Mouse (Mus musculus) embryonic facial prominence, embryonic 10.5 days (tissue): ENCODE measurements around the gene H1f0. TPM values are rescaled to one million over a fixed set of nuclear protein-coding genes. Genes with fewer than 3 reads are reported as not detected.

Source experiments
- DNase-seq: peaks from one replicate; pipeline ENCODE4 v3.0.0-alpha.2; 2017; ENCODE audit warnings: low spot score
- H3K27ac ChIP-seq: fragments of 300-500 bp; sonication (generic); replicated peaks from 2 replicates; pipeline ENCODE4 v1.5.1; 2016; ENCODE audit warnings: mild to moderate bottlenecking
- H3K27me3 ChIP-seq: fragments of 300-500 bp; sonication (generic); replicated peaks from 2 replicates; pipeline ENCODE4 v1.6.1; 2016; ENCODE audit warnings: low read depth, mild to moderate bottlenecking; ENCODE audit not compliant: poor library complexity, severe bottlenecking
- H3K36me3 ChIP-seq: fragments of 300-500 bp; sonication (generic); replicated peaks from 2 replicates; pipeline ENCODE4 v1.6.1; 2016; ENCODE audit warnings: mild to moderate bottlenecking, moderate library complexity
- H3K4me1 ChIP-seq: fragments of 300-500 bp; sonication (generic); 2 replicates; pipeline ENCODE4 v1.6.1; 2016
- H3K4me3 ChIP-seq: fragments of 300-500 bp; sonication (generic); 2 replicates; pipeline ENCODE4 v1.5.1; 2016; ENCODE audit warnings: mild to moderate bottlenecking, moderate library complexity
- H3K9me3 ChIP-seq: fragments of 300-500 bp; sonication (generic); 2 replicates; pipeline ENCODE4 v1.6.1; 2016; ENCODE audit warnings: mild to moderate bottlenecking
- WGBS: fragments of 180-500 bp; shearing (Covaris S2); methylation state at CpG from one replicate; pipeline ENCODE4 v1.1.7; 2016; 5-methylcytosine and 5-hydroxymethylcytosine counted together
- microRNA-seq: library from miRNA; unstranded; fragments of <30 nt; microRNA quantifications from one replicate; pipeline ENCODE4, GENCODE M21; 2017
- polyA plus RNA-seq: library from polyadenylated mRNA; unstranded; fragments of >200 nt; fragmentation: Nextera tagmentation; extraction: Ambion mirVana; gene quantifications from 2 replicates; pipeline ENCODE4 v1.2.1, GENCODE M21; 2016

Gene H1f0
- polyA plus RNA-seq, 1 experiment from 2014 or later: 392 TPM

- no peak for DNase-seq
- peaks cover 28% of the 10 kb centered on the region for H3K4me1 ChIP-seq
- no peaks in the 10 kb centered on the region for H3K36me3 ChIP-seq
- H3K9me3 ChIP-seq: no peaks in the 10 kb centered on the region
- H3K4me3 ChIP-seq: no peak overlapping the region
- no peaks in the 10 kb centered on the region for H3K27me3 ChIP-seq
- H3K27ac ChIP-seq: no peak overlapping the region
- 76% methylated on average over 3 of the region's 3 CpGs for WGBS
These were observed 39.4 kb downstream of the H1f0 start for GRCm38 (mm10) chr15:79067631-79068030.

- no peak overlapping the region for H3K27ac ChIP-seq
- H3K4me3 ChIP-seq: no peak overlapping the region
- no peaks in the 10 kb centered on the region for H3K27me3 ChIP-seq
- 84% methylated on average over 3 of the region's 3 CpGs for WGBS
- no peaks in the 10 kb centered on the region for H3K36me3 ChIP-seq
- H3K9me3 ChIP-seq: no peaks in the 10 kb centered on the region
- DNase-seq: no peak
- peaks cover 26% of the 10 kb centered on the region for H3K4me1 ChIP-seq
These were observed 40.2 kb downstream of the H1f0 start for GRCm38 (mm10) chr15:79068416-79068815.

DNA sequence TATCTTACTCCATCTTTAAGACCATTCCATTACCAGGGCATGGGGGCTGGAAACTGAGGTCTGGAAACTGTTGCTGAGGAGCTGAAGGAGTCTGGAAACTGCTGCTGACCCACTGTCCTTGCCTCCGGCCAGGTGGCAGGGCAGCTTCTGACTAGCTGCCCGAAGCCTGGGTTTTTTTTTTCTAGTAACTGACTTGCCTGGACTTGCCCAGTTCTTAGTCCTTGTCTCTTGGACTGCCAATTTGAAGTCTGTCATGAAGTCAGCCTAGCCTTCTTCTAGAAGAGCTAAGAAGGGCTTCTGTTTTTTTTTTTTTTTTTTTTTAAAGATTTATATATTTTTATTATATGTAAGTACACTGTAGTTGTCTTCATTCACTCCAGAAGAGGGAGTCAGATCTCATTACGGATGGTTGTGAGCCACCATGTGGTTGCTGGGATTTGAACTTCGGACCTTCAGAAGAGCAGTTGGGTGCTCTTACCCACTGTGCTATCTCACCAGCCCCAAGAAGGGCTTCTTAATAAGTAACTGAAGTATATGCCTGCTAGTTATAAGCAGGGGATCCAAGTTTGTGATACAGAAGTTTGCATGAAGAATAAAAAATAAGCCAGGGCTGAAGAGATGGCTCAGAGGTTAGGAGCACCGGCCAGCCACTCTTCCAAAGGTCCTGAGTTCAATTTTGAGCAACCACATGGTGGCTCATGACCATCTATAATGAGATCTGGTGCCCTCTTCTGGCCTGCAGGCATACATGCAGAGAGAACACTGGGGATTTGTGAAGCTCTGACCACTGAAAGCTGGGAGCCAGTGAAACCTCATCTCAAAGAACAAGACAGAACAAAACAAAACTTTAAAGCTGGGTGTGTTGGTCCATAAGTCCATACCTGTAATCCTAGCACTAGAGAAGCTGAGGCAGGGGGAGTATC is 43.1 kb downstream of the H1f0 start:
- H3K4me1 ChIP-seq: peaks cover 26% of the 10 kb centered on the region
- H3K27me3 ChIP-seq: no peaks in the 10 kb centered on the region
- H3K27ac ChIP-seq: no peak overlapping the region
- 68% methylated on average over 5 of the region's 5 CpGs for WGBS
- DNase-seq: peak; percentile 35
- H3K4me3 ChIP-seq: no peak overlapping the region
- H3K36me3 ChIP-seq: peaks cover 4% of the 10 kb centered on the region
- H3K9me3 ChIP-seq: no peaks in the 10 kb centered on the region

- no peak overlapping the region for H3K27ac ChIP-seq
- H3K4me3 ChIP-seq: no peak overlapping the region
- H3K27me3 ChIP-seq: no peaks in the 10 kb centered on the region
- no peaks in the 10 kb centered on the region for H3K9me3 ChIP-seq
- peaks cover 28% of the 10 kb centered on the region for H3K36me3 ChIP-seq
- DNase-seq: no peak
- H3K4me1 ChIP-seq: peaks cover 21% of the 10 kb centered on the region
These were observed 45.5 kb downstream of the H1f0 start for GRCm38 (mm10) chr15:79073752-79074151.

GRCm38 (mm10) chr15:79074446-79074845 is 46.2 kb downstream of the H1f0 start:
- peaks cover 21% of the 10 kb centered on the region for H3K4me1 ChIP-seq
- H3K4me3 ChIP-seq: peak overlapping the region; percentile 97
- no peak for DNase-seq
- peak overlapping the region; percentile 85 for H3K27ac ChIP-seq
- peaks cover 35% of the 10 kb centered on the region for H3K36me3 ChIP-seq
- H3K27me3 ChIP-seq: no peaks in the 10 kb centered on the region
- H3K9me3 ChIP-seq: no peaks in the 10 kb centered on the region
- 43% methylated on average over 10 of the region's 10 CpGs for WGBS

DNA sequence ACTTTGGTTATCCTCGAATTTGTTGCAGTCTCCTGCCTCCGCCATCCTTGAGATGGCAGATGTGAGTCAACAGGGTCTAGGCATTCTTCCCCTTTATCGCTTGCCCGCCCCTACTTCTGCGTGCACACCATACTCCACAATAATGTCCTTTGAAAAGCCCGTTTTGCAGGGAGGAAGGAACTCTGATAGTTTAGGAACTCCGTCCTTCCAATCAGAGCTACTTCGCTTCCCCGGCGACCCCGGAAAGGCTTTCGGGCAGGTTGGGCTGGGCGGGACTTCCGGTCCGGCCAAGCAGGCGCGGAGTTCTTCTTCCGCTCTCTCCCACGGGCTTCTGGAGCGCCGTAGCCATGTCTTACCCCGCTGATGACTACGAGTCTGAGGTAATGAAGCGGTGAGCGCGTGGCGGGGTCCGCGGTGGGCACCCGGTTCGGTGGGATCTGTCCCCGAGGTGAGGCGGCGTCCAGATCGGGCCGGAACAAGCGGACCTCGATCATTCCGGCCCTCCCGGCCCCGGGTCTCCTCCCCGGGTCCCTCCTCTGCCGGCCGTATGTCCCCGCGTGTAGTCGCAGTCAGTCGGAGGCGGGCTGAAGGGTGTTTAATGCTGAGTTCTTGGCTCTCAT is 46.8 kb downstream of the H1f0 start, which contains the start of gene Eif3l:
Eif3l (plus strand) TSS at position 267 of the 620 bp plus-strand sequence.
- H3K4me1 ChIP-seq: peaks cover 21% of the 10 kb centered on the region
- peaks cover 41% of the 10 kb centered on the region for H3K36me3 ChIP-seq
- H3K4me3 ChIP-seq: peak within 1 kb of the TSS; percentile 97
- peak; percentile 93 for DNase-seq
- WGBS: under 1% methylated on average over 49 of the region's 49 CpGs
- no peaks in the 10 kb centered on the region for H3K9me3 ChIP-seq
- peak within 1 kb of the TSS; percentile 85 for H3K27ac ChIP-seq
- no peaks in the 10 kb centered on the region for H3K27me3 ChIP-seq

DNA sequence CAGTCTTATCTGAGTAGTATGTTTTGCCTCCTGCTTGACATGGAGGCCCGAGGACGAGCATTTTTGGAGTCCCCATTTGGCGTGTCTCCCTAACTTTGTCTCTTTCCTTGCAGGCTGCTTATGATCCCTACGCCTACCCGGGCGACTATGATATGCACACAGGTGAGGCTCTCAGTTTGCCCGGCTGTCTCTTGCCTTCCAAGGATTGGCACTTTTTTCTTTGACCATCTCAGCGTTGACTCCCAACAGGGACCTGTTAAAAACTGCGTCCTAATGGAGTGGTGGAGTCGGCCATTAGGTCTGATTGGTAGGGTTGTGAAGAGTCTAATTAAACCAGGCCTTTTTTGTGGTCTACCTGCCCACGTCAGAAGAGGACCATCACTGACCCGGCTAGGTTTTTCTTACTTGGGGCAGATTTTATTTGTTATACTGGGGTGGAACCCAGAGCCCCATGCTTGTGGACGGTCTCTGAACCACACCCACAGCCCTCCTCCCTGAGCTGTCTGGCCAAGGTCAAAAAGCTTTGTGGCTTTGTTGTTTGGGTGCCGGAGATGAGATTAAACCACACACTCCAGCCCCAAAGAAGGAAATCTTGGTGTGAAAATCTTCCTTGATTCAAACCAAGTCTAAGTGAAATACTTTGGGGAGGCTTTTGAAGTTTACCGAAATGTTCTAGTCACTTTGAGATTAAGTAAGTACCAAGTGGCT is 47.6 kb downstream of the H1f0 start:
- peaks cover 21% of the 10 kb centered on the region for H3K4me1 ChIP-seq
- peak overlapping the region; percentile 97 for H3K4me3 ChIP-seq
- no peaks in the 10 kb centered on the region for H3K9me3 ChIP-seq
- no peaks in the 10 kb centered on the region for H3K27me3 ChIP-seq
- 38% methylated on average over 15 of the region's 15 CpGs for WGBS
- peaks cover 49% of the 10 kb centered on the region for H3K36me3 ChIP-seq
- DNase-seq: no peak
- H3K27ac ChIP-seq: peak overlapping the region; percentile 85

DNA sequence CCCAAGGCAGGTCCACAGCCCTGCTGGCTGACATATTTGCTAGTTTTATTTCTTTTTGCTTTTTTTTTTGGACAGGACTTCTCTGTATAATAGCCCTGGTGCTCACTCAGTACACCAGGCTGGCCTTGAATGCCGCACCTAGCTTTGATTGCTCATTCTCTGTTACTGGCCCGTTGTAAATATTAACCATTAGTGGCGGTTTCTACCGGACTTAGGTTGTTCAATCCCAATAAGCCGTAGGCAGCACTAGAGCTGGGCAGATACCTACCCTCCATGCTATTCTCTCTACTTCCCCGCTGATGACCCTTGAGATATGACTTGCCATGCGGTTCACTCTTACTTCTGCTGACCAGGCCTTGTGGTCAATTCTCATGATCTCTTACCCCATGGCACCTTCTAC is 51.3 kb downstream of the H1f0 start:
- no peak overlapping the region for H3K4me3 ChIP-seq
- H3K36me3 ChIP-seq: peaks cover 86% of the 10 kb centered on the region
- peaks cover 15% of the 10 kb centered on the region for H3K4me1 ChIP-seq
- DNase-seq: no peak
- 95% methylated on average over 7 of the region's 7 CpGs for whole genome bisulfite sequencing
- no peaks in the 10 kb centered on the region for H3K27me3 ChIP-seq
- no peak overlapping the region for H3K27ac ChIP-seq
- no peaks in the 10 kb centered on the region for H3K9me3 ChIP-seq

Small RNA genes within 50 kb of the gene (microRNA-seq; reads per million reads assigned to microRNA genes)
- gene Mir6956: 0.91 reads per million

Other genes with a start within 250 kb of the H1f0 start
- 3.3 and 4.3 TPM in 2 replicates for gene Card10, start 225.4 kb upstream of the H1f0 start, polyA plus RNA-seq
- 19.9 and 20.8 TPM in 2 replicates for gene Cdc42ep1, start 185.8 kb upstream of the H1f0 start, polyA plus RNA-seq
- gene Lgals2, start 172.9 kb upstream of the H1f0 start, polyA plus RNA-seq: not detected in 2 replicates
- 52.0 and 53.5 TPM in 2 replicates for gene Gga1, start 151.3 kb upstream of the H1f0 start, polyA plus RNA-seq
- gene Gm49510, start 128.8 kb upstream of the H1f0 start, polyA plus RNA-seq: 0.34 and 0.74 TPM in 2 replicates
- 35.6 and 36.1 TPM in 2 replicates for gene Sh3bp1, start 128.7 kb upstream of the H1f0 start, polyA plus RNA-seq
- 32.6 and 36.5 TPM in 2 replicates for gene Pdxp, start 114.5 kb upstream of the H1f0 start, polyA plus RNA-seq
- gene Lgals1, start 101.7 kb upstream of the H1f0 start, polyA plus RNA-seq: 241 and 316 TPM in 2 replicates
- 69.2 and 71.5 TPM in 2 replicates for gene Nol12, start 93.5 kb upstream of the H1f0 start, polyA plus RNA-seq
- gene Triobp, start 80.7 kb upstream of the H1f0 start, polyA plus RNA-seq: 46.7 and 49.4 TPM in 2 replicates
- not detected in 2 replicates for gene Galr3, start 13.4 kb downstream of the H1f0 start, polyA plus RNA-seq
- 57.7 and 61.8 TPM in 2 replicates for gene Ankrd54, start 34.4 kb downstream of the H1f0 start, polyA plus RNA-seq
- gene Eif3l, start 46.7 kb downstream of the H1f0 start, polyA plus RNA-seq: 280 and 287 TPM in 2 replicates
- 7.3 and 7.4 TPM in 2 replicates for gene Micall1, start 80.4 kb downstream of the H1f0 start, polyA plus RNA-seq
- gene Polr2f, start 112.6 kb downstream of the H1f0 start, polyA plus RNA-seq: 414 and 440 TPM in 2 replicates
- gene 1700088E04Rik, start 112.8 kb downstream of the H1f0 start, polyA plus RNA-seq: 8.0 and 8.2 TPM in 2 replicates
- gene Sox10, start 136.8 kb downstream of the H1f0 start, polyA plus RNA-seq: 11.4 and 12.9 TPM in 2 replicates
- 45.6 and 50.1 TPM in 2 replicates for gene Pick1, start 200.7 kb downstream of the H1f0 start, polyA plus RNA-seq
- gene Gm49486, start 200.9 kb downstream of the H1f0 start, polyA plus RNA-seq: 0.29 and 0.35 TPM in 2 replicates
- 0.16 and 0.34 TPM in 2 replicates for gene Slc16a8, start 226.3 kb downstream of the H1f0 start, polyA plus RNA-seq